Mouse (Mus musculus) lung, postnatal 14 days (tissue): ENCODE results near the gene Cnn2.
"Not testable (repeated sequence)": the region's sequence is repeated elsewhere in the genome, so short reads cannot be mapped to it uniquely, and the experiment has no call there.

Experiments
- DNase-seq: peaks from one replicate; pipeline ENCODE4 v3.0.0; 2021

Gene Cnn2

GRCm38 (mm10) chr10:79988506-79989271 lies at the start of gene Cnn2:
Gene Cnn2, plus strand, starts transcription at chr10:79988584.
- peak; percentile 79 for DNase-seq

- DNase-seq = no peak
Measured at GRCm38 (mm10) chr10:79940749-79941148, 47.6 kb upstream of the Cnn2 start.

- no peak for DNase-seq
Measured at GRCm38 (mm10) chr10:79942988-79943387, 45.4 kb upstream of the Cnn2 start.

- no peak for DNase-seq
Measured at GRCm38 (mm10) chr10:79943471-79943901, 44.9 kb upstream of the Cnn2 start.

- DNase-seq = no peak
Measured at GRCm38 (mm10) chr10:79945507-79946234, 42.7 kb upstream of the Cnn2 start.

GRCm38 (mm10) chr10:79946752-79947322 lies 41.5 kb upstream of the Cnn2 start:
- DNase-seq = no peak

- no peak for DNase-seq
Measured at GRCm38 (mm10) chr10:79947502-79947901, 40.9 kb upstream of the Cnn2 start.

- no peak for DNase-seq
Measured at GRCm38 (mm10) chr10:79949873-79950272, 38.5 kb upstream of the Cnn2 start.

GRCm38 (mm10) chr10:79950661-79951060 lies 37.7 kb upstream of the Cnn2 start:
- no peak for DNase-seq

GRCm38 (mm10) chr10:79953946-79954345 lies 34.4 kb upstream of the Cnn2 start:
- DNase-seq = peak; percentile 63

- DNase-seq = no peak
Measured at GRCm38 (mm10) chr10:79955691-79956090, 32.7 kb upstream of the Cnn2 start.

- no peak for DNase-seq
Measured at GRCm38 (mm10) chr10:79956643-79957154, 31.7 kb upstream of the Cnn2 start.

- DNase-seq = peak; percentile 89
Measured at GRCm38 (mm10) chr10:79958140-79958816, 30.1 kb upstream of the Cnn2 start.

- not testable (repeated sequence) for DNase-seq
Measured at GRCm38 (mm10) chr10:79959412-79959811, 29.0 kb upstream of the Cnn2 start.

- peak; percentile 100 for DNase-seq
Measured at GRCm38 (mm10) chr10:79959847-79960601, 28.4 kb upstream of the Cnn2 start, which contains the start of gene Wdr18. Gene Wdr18, plus strand, starts transcription at chr10:79960152.

GRCm38 (mm10) chr10:79960671-79961294 lies 27.6 kb upstream of the Cnn2 start:
- DNase-seq = no peak

- no peak for DNase-seq
Measured at GRCm38 (mm10) chr10:79964727-79965126, 23.7 kb upstream of the Cnn2 start.

- DNase-seq = no peak
Measured at GRCm38 (mm10) chr10:79965325-79965724, 23.1 kb upstream of the Cnn2 start.

- DNase-seq = no peak
Measured at GRCm38 (mm10) chr10:79966886-79967400, 21.4 kb upstream of the Cnn2 start.

- DNase-seq = no peak
Measured at GRCm38 (mm10) chr10:79968181-79968580, 20.2 kb upstream of the Cnn2 start.

- DNase-seq = no peak
Measured at GRCm38 (mm10) chr10:79969124-79969568, 19.2 kb upstream of the Cnn2 start.
